Mouse (Mus musculus): ENCODE data around the gene Zfp970. TPM values are rescaled to one million over a fixed set of nuclear protein-coding genes. Genes with fewer than 3 reads are reported as not detected.
"Not testable (repeated sequence)": the region's sequence is repeated elsewhere in the genome, so short reads cannot be mapped to it uniquely, and the experiment has no call there.

The Zfp970 gene
- polyA plus RNA-seq, 1 experiment from 2014 or later = 16.7 TPM

GRCm38 (mm10) chr2:177518354-177518753 is 53.8 kb downstream of the Zfp970 start:
- WGBS = 89% methylated on average over 7 of the region's 7 CpGs
- H3K4me3 ChIP-seq (replicated peaks); H3K27ac ChIP-seq; H3K27me3 ChIP-seq; ATAC-seq (replicated peaks; ENCODE audit: low FRiP score); H3K36me3 ChIP-seq; H3K9me3 ChIP-seq (replicated peaks); H3K4me1 ChIP-seq; H3K9ac ChIP-seq; H3K4me2 ChIP-seq: not testable (repeated sequence)

- H3K9ac ChIP-seq; H3K4me3 ChIP-seq (replicated peaks); ATAC-seq (replicated peaks; ENCODE audit: low FRiP score); H3K4me1 ChIP-seq; H3K27me3 ChIP-seq; H3K4me2 ChIP-seq; H3K27ac ChIP-seq; H3K9me3 ChIP-seq (replicated peaks); H3K36me3 ChIP-seq: not testable (repeated sequence)
- 79% methylated on average over 1 of the region's 1 CpGs for WGBS
Measured at GRCm38 (mm10) chr2:177518960-177519359, 54.4 kb downstream of the Zfp970 start.

GRCm38 (mm10) chr2:177520035-177520434 is 55.5 kb downstream of the Zfp970 start:
- Histone ChIP-seq H3K27me3 (no peaks in the 10 kb centered on the region), H3K4me3 (replicated peaks) (no peak overlapping the region), H3K4me1 (no peaks in the 10 kb centered on the region), H3K27ac (no peak overlapping the region), H3K9me3 (replicated peaks) (no peaks in the 10 kb centered on the region), H3K36me3 (no peaks in the 10 kb centered on the region), H3K4me2 (no peak overlapping the region), H3K9ac (no peak overlapping the region)
- ATAC-seq (replicated peaks; ENCODE audit: low FRiP score) = no peak
- 82% methylated on average over 8 of the region's 8 CpGs for WGBS

- ATAC-seq (replicated peaks; ENCODE audit: low FRiP score) = no peak
- no peaks in the 10 kb centered on the region for H3K27me3 ChIP-seq
- H3K9me3 ChIP-seq (replicated peaks) = no peaks in the 10 kb centered on the region
- no peak overlapping the region for H3K27ac ChIP-seq
- H3K4me1 ChIP-seq = no peaks in the 10 kb centered on the region
- H3K36me3 ChIP-seq = no peaks in the 10 kb centered on the region
- no peak overlapping the region for H3K4me2 ChIP-seq
- no peak overlapping the region for H3K4me3 ChIP-seq (replicated peaks)
- no peak overlapping the region for H3K9ac ChIP-seq
- WGBS = 93% methylated on average over 20 of the region's 20 CpGs
Measured at GRCm38 (mm10) chr2:177523061-177523460, 58.5 kb downstream of the Zfp970 start.

GRCm38 (mm10) chr2:177523674-177524073 is 59.1 kb downstream of the Zfp970 start:
- not testable (repeated sequence) for H3K4me3 ChIP-seq (replicated peaks); H3K4me1 ChIP-seq; ATAC-seq (replicated peaks; ENCODE audit: low FRiP score); H3K27me3 ChIP-seq; H3K27ac ChIP-seq; H3K4me2 ChIP-seq; H3K36me3 ChIP-seq; H3K9me3 ChIP-seq (replicated peaks); H3K9ac ChIP-seq
- 91% methylated on average over 6 of the region's 6 CpGs for WGBS

- not testable (repeated sequence) for H3K4me2 ChIP-seq; ATAC-seq (replicated peaks; ENCODE audit: low FRiP score); H3K27ac ChIP-seq; H3K9ac ChIP-seq; H3K27me3 ChIP-seq; H3K36me3 ChIP-seq; H3K4me1 ChIP-seq; H3K4me3 ChIP-seq (replicated peaks); H3K9me3 ChIP-seq (replicated peaks)
- WGBS = 96% methylated on average over 16 of the region's 16 CpGs
Measured at GRCm38 (mm10) chr2:177524171-177524570, 59.6 kb downstream of the Zfp970 start.

Other genes starting within 250 kb of the Zfp970 start
- gene Gm14409, start 197.7 kb upstream of the Zfp970 start, polyA plus RNA-seq (2015; fragmentation: Nextera tagmentation; extraction: Ambion mirVana) = not detected in 2 replicates
- 0.37 and 0.42 TPM in 2 replicates for gene Gm14412, start 140.4 kb upstream of the Zfp970 start, polyA plus RNA-seq (2015; fragmentation: Nextera tagmentation; extraction: Ambion mirVana)
- gene Gm14418, start 66.4 kb upstream of the Zfp970 start, polyA plus RNA-seq (2015; fragmentation: Nextera tagmentation; extraction: Ambion mirVana) = 8.1 and 10.2 TPM in 2 replicates
- gene Gm14403, start 33.5 kb downstream of the Zfp970 start, polyA plus RNA-seq (2015; fragmentation: Nextera tagmentation; extraction: Ambion mirVana) = 6.5 and 9.1 TPM in 2 replicates
- not detected in 2 replicates for gene Gm14406, start 113.5 kb downstream of the Zfp970 start, polyA plus RNA-seq (2015; fragmentation: Nextera tagmentation; extraction: Ambion mirVana)

Data from kidney, embryonic 15.5 days (tissue).